Mouse (Mus musculus) telencephalon, adult 2 months (tissue): ENCODE measurements around the gene Fam217b.

ENCODE experiments used
- DNase-seq: peaks from one replicate; pipeline ENCODE4 v3.0.0-alpha.2; 2011; ENCODE audit warnings: low read depth, low spot score

Fam217b gene

DNA sequence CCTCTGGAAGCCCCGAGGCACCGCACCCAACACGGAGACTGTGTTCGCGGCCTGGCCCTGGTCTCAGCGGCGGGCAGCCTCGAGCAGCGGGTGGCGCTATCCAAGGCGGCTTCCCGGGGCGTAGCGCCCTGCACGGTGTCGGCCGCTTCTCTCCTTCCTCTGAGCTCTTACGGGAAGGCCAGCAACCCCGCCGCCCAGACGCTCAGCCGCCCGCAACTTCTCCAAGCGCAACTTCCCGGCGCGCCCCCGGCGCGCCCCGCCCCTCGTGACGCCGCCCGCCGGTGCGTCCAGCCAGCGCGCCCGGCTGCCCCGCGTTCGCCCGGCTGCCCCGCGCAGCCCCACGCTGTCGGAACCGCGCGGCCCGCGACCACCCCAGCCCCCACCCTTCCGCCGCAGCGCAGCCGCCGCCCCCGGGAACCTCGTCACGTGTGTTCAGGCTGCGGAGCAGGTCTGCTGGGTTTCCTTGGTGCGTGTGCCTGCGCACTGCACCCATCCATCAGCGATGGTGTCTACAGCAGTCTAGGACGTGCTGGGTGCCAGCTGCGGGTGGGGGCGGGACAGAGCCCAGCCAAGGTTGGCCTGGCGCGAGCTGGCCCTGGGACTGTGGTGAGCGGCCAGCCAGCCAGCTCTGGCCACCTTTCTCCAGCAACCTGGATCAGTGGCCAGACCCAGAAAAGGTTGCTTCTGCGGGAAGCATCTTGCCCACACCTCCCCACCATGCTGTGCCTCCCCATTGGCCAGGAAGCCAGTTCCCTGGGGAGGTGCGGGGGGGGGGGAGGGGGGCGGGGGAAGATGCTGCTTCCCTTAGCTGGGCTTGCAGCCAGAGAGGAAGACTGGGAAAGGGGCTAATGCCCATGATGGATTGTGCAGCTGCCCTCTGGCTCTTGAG, at the start of gene Fam217b, which contains the start of gene Ppp1r3d:
Gene Fam217b (plus strand): TSS at position 264 of the 889 bp plus-strand sequence.
Gene Ppp1r3d (minus strand): TSS at position 212 of the 889 bp plus-strand sequence.
- peak; percentile 56 for DNase-seq

DNA sequence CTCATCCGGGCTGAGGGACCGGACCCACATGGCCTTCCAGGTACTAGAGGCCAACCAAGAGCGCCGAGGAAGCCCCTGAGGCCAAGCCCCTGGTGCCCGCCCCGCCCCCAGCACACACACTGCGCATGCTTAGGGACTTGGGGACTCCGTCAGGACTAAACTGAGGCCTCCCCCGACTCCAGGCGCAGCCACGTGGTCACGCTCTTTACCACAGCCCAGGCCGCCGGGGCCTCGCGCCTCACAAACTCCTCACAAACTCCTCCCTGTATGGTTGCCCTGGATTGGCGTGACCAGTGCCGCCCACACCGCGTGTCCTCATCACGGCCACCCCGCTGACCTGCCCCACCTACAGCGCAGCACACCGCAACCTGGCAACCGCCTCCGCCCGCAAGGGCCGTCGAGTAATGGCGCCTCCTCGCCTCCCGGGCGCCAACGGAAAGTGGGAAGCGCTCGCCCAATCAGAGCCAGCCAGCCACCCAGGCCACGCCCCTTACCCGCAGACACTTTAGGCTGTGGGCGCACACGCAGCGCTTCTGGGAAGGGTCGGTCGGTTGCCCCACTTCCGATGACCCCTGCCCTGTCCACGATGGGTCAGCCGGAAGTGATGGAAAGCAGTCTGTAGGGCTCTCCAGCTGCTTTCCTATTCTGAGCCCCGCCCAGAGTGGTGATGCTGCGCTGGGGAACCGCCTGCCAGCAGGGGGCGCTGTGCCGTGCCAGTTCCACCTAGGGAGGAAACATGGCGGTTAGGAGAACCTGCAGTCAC, 7.1 kb upstream of the Fam217b start, which contains the start of gene Sycp2:
Gene Sycp2 (minus strand): TSS at position 633 of the 763 bp plus-strand sequence.
- DNase-seq = no peak

- DNase-seq = no peak
Measured at GRCm38 (mm10) chr2:178409024-178409423, 5.3 kb upstream of the Fam217b start.

DNA sequence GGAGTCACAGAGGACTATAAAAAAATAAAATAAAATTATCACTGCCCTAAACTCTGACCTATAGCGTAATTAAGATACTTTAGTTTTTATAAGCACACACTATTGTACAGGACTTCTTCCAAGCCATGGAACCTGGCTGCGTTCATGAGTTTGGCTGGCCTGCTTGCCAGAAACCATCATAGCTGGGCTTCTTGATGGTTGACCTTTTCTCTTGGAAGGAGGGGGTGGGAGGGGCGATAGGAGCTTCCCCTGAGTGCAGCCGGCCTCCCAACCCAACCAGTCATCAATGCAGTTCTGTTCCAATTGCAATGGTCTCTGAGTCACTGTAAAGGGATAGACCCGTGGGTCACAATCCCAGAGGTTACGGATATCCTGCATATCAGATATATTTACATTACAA, 4.0 kb upstream of the Fam217b start:
- no peak for DNase-seq

DNA sequence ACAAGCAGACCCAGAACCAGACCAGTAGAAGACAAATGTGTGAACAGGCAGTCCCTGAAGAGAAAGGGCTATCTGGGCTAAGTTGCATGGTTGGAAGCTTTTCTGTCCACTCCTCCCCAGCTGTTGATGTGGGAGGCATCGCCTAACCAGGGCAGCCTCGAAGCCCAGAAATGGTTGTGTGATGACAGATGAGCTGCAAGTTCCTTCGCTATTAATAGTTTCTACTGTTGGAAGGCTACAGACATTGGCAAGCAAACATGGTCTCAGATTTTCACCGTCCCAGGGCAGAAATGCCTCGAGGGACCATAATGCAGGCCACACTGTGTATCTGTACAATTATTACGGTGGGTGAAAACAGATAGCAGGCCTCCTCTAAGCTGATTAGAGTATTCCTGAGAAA, 1.7 kb upstream of the Fam217b start:
- peak; percentile 59 for DNase-seq

DNA sequence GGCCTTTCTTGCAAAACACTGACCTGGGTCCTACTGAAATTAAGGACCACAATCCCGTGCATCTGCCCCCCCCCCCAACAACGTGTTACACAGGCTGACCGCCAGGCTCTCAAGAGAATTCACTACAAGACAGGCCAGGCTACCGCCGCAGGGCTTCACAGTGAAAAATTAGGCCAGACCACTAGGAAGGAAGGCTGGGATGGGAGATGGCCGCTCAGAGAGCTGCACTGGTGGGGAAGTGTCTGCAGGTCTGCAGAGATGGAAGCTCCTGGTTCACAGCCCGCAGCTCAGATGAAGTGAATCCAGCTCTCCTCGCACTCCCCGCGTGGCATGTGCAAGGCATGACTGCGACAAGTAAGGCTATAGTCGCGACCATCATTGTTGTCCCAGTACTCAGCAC, 1.2 kb upstream of the Fam217b start:
- DNase-seq = no peak

DNA sequence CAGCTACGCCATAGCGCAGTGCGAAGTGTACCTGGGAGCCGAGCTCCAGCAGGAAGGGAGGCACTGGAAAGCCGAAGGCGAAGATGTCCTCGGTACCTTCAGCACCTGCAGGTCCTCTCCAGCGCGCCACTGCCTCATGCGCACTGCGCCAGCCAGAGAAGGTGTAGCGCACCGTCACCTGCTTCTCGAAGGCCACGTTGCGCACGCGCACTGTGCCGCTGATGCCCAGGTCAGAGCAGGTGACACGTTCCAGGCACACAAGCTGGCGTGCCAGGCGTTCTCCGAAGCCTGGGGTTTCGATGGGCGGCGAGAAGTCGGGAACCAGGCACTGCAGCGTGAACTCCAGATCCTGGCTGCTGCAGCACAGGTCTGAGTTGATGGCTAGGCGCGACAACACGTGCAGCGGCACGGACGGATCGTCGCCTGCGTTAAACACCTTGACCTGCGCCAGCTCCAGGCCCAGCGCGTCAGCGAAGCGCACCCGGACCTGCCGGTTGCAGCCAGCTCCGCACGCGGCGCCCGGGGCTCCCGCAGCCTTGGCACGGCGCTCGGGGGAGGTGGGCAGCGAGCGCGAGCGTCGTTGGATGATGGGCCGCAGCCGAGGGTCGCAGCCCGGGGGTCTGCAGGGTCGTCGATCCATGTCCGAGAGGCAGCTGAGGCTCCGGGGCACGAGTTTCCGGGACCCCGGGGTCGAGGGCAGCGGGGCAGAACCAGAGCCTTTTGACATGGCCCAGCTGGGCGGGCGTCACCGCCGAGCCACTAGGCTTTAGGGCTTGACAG, 653 bp upstream of the Fam217b start:
- DNase-seq = no peak

DNA sequence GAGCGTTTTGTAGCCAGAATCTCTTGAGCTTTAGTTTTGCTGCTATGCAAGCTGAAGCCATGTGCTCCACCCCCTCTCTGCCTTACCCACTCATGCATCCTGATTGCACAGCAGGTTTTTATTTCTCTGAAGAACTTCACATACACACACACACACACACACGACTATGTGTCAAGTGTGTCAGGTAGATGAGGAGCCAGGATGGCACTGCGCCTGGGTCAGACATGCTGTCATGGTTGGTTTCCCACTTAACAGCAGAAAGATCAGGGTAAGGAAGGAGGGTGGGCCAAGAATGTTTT, 775 bp downstream of the Fam217b start:
- DNase-seq = no peak

DNA sequence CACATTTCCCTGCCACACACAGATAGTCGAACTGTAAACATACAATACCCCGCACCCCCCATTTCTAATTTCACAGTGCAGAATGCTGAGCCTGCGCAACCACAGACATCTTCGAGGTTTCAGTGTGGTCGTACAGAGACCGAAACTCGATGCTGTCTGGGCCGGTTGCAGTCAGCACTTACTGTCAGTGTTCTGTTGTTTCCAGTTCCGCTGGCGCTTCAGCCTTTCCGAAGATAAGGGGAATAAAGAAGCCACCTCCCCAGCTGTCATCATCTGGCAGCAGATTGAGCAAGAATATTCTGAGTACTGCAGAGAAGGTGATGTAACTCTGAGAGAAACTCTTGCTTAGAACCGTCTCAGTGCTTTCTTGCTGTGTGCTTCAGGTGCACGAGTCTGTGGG, 2.1 kb downstream of the Fam217b start:
- DNase-seq = no peak

- no peak for DNase-seq
Measured at GRCm38 (mm10) chr2:178416970-178417369, 2.6 kb downstream of the Fam217b start.

DNA sequence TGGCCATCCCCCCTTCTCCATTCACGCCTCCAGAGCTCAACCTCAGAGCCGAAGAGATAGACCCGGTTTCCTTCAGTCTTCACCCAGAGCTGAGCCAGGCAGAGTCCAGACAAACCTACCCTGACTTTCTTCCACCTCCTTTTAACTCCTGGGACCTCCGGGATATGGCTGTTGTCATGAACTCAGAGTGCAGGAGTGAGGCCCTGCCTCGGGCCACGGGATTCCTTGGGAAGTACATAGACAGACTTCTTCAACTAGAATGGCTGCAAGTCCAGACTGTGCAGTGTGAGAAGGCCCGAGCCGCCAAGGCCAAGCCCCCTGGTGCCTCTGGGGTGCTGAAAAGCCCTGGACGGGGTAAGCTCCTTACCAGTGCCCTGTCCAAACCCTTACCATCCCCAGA, 6.3 kb downstream of the Fam217b start:
- DNase-seq = no peak

DNA sequence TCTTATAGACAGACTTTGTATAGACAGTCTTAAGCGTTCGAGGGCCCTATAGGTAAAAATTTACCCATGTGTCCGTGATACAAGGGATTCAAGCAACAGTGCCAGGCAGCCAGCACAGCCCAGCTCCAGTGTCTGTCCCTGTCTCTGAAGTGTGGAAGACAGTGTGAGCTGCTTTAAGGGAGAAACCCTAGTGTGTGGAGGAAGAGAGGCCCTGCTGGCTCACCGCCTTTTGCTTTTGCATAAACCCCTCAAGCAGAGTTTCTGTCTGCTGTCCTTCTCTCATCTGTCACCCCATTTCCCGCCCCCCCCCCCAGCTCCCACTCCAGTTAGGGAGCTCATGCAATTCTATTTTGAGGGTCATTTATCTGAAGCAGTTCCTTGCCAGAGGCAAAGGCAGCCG, 7.3 kb downstream of the Fam217b start:
- no peak for DNase-seq

DNA sequence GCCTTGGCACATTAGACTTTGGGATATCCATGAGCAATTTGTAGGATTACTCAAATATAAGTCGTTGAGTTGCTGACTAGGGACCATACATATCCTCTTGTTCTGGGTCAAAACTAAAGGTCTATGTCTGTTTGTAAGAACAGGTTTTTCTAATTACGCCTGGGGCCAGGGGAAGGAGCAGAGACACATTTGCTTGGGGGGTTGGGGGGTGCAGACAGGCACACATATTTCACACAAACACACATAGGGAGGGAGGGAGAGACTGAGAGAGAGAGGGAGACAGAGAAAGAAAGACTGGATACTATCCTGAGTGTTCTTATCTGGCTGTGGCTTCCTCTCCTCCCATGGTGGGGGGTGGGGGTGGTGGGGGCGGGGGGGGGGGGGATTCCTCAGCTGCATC, 7.9 kb downstream of the Fam217b start:
- DNase-seq = no peak

DNA sequence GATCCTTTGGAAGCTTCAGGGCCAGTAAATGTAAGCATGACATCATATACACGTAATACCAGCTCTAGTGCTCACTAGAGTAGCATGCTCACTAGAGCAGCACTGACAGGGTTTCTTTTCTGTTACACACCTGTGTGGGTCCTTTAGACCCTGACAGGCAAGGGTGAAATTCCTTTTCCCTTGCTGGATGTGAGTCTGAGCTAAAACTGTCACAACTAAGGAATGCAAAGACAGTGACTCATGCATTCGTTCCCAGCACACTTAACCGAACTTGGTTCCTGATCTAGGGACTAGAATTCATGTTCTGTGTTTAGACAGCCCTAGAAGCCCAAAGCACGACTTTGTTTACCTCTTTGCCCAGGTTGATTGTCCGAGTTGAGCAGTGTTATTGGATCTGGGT, 8.9 kb downstream of the Fam217b start:
- DNase-seq = no peak

DNA sequence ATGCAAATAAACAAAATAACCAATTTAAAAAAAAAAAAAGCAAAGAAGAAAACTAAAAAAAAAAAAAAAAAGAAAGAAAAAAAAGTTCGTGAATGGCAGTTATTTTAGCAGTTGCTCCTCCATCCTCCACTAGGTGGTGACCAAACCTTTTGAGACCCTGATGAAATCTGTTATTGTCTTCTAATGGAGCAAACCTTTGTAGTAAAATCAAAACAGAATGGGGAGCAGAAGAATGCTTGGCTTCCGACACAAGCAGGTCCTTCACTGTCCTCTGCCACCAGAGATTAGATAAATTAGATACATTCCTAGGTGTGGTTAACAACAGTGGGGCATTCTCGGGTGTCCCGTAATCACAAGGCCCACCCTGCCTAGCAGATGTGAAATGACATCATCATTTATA, 11.9 kb downstream of the Fam217b start:
- no peak for DNase-seq

DNA sequence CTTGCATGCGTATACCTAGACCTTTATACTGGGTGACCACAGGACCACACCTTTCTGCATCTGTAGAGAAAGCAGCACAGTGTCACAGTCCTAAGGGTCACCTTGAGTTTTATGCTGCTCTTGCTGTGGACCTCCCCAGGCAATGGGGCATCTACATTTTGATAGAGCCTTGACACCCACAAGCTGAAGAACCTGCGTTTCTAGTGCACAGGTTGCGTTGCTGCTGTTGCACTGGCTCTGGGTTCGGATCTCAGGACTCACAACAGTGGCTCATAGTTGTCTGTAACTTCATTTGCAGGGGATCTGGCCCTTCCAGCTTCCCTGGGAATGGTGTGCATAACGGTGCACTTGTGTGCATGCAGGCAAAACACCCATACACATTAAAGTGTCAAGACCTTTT, 12.9 kb downstream of the Fam217b start:
- no peak for DNase-seq

GRCm38 (mm10) chr2:178428183-178428582, 13.9 kb downstream of the Fam217b start:
- no peak for DNase-seq

GRCm38 (mm10) chr2:178428676-178429075, 14.4 kb downstream of the Fam217b start:
- no peak for DNase-seq

GRCm38 (mm10) chr2:178429426-178429825, 15.1 kb downstream of the Fam217b start:
- DNase-seq = no peak

DNA sequence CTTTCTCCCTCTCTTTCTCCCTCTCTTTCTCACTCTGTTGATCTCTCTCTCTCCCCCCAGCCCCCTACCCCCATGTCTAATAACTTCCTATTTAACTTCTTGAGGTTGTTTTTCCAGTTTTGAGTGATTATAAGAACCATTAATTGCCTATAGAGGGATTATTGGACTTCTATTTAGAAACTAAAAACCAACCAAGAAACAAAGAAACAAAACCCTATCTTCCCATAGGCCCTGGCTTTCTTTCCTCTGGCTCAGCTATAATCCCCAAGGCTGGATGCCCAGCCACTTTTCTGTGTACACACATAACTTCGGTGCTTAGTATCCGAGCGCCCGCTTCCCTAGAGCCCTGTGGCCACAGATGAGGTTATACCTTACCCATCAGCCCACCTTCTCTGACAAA, 15.9 kb downstream of the Fam217b start, which contains the start of gene Cdh26:
Gene Cdh26 (plus strand): TSS at position 301 of the 400 bp plus-strand sequence.
- DNase-seq = no peak

DNA sequence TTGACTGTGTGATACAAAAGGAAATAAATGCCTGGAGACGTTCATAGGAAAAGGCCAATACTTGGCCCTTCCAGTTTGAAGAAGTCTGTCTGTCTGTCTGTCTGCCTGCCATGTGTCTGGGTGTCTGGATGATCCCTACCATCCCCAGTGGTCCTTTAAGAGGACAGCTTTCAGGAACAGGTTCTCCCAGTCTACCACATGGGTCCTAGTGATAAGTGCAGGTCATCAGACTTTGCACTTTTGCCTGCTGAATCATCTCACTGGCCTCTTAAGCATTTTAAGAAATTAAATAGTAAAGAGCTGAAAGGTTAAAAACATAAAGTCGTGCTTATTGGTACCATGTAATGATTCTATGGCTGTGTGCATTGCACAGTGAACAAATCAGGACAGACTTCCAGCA, 19.2 kb downstream of the Fam217b start:
- no peak for DNase-seq

DNA sequence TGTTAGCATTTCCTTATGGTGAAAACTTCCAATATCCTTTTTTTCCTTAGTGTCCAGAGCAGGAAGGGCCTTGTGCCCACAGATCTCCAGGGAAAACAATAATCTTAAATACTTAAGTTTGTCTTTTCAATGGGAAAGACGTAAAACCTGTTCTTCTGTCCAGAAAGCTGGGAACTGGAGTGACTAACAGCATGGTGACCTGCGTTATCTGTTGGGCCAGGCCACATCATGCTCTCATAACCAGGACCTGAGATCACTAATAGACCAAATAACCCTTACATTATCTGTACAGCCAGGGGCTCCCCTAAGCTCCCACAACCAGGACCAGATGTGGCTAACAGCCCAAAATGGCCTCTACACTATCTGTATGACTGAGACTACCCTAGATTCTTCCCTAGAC, 19.6 kb downstream of the Fam217b start:
- no peak for DNase-seq
